Mouse (Mus musculus) hindbrain, embryonic 15.5 days (tissue): ENCODE results near the gene Gm17949. TPM values are rescaled to one million over a fixed set of nuclear protein-coding genes. Genes with fewer than 3 reads are reported as not detected.
A peak's percentile ranks its signal among the peaks of the same experiment; 100 is the strongest.

Source experiments
- ATAC-seq: fragments of 200-750 bp; cut with Nextera tagmentation; 2 replicates; pipeline ENCODE4 v1.8.0; 2017; ENCODE audit warnings: low read depth, moderate number of reproducible peaks, moderate TSS enrichment; ENCODE audit not compliant: low FRiP score
- H3K27ac ChIP-seq: fragments of 300-500 bp; sonication (generic); replicated peaks from 2 replicates; pipeline ENCODE4 v1.5.1; 2015; ENCODE audit warnings: mild to moderate bottlenecking, inconsistent platforms
- H3K27me3 ChIP-seq: fragments of 300-500 bp; sonication (generic); 2 replicates; pipeline ENCODE4 v1.6.1; 2015; ENCODE audit warnings: control low read depth, inconsistent platforms
- H3K36me3 ChIP-seq: fragments of 300-500 bp; sonication (generic); 2 replicates; pipeline ENCODE4 v1.6.1; 2015; ENCODE audit warnings: control low read depth, inconsistent platforms
- H3K4me1 ChIP-seq: fragments of 300-500 bp; sonication (generic); replicated peaks from 2 replicates; pipeline ENCODE4 v1.6.1; 2015; ENCODE audit warnings: control low read depth, inconsistent platforms
- H3K4me2 ChIP-seq: fragments of 300-500 bp; sonication (generic); 2 replicates; pipeline ENCODE4 v1.6.1; 2015; ENCODE audit warnings: moderate library complexity, mild to moderate bottlenecking, inconsistent platforms
- H3K4me3 ChIP-seq: fragments of 300-500 bp; sonication (generic); 2 replicates; pipeline ENCODE4 v1.5.1; 2015; ENCODE audit warnings: mild to moderate bottlenecking, inconsistent platforms
- H3K9ac ChIP-seq: fragments of 300-500 bp; sonication (generic); 2 replicates; pipeline ENCODE4 v1.6.1; 2015; ENCODE audit warnings: inconsistent platforms
- H3K9me3 ChIP-seq: fragments of 300-500 bp; sonication (generic); 2 replicates; pipeline ENCODE4 v1.6.1; 2016; ENCODE audit warnings: control low read depth, inconsistent platforms
- WGBS: fragments of 180-500 bp; shearing (Covaris S2); methylation state at CpG from one replicate; pipeline ENCODE4 v1.1.7; 2015; 5-methylcytosine and 5-hydroxymethylcytosine counted together
- polyA plus RNA-seq: library from polyadenylated mRNA; unstranded; fragments of >200 nt; fragmentation: Nextera tagmentation; extraction: Ambion mirVana; gene quantifications from 2 replicates; pipeline ENCODE4 v1.2.1, GENCODE M21; 2015

The Gm17949 gene
- polyA plus RNA-seq, 1 experiment from 2014 or later, result 0.54 TPM

DNA sequence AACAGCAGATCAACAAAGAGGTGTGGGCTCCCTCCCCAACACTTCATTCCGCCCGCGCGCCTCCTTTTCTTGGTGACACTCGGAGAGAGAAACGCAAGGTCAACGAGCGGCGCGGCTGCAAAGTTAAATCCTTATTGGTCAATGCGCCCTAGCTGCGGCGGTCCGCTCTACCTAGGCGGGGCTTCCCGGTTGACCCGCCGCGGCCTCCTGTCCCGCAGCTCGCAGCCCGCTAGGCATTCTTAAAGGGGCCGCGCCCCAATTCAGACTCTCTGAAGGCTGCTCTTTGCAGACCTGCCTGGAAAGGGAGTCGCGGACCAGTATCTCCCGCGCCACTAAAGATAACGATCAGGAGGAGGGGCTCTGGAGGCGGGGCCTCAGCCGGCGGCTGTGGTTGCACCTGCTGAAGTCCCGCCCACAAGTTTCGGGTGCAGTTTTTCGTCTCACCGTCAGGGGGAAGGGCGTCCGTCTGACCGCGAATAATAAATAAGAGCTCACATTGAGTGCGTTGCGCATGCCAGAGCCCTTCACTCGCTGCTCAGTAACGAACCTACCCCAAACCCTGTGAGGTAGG is 49.0 kb downstream of the Gm17949 start:
- H3K9me3 ChIP-seq, result no peaks in the 10 kb centered on the region
- H3K36me3 ChIP-seq, result peaks cover 4% of the 10 kb centered on the region
- peak overlapping the region; percentile 72 for H3K4me2 ChIP-seq
- peak overlapping the region; percentile 86 for H3K9ac ChIP-seq
- peaks cover 25% of the 10 kb centered on the region for H3K27me3 ChIP-seq
- peak; percentile 92 for ATAC-seq
- peak overlapping the region; percentile 91 for H3K27ac ChIP-seq
- peak overlapping the region; percentile 94 for H3K4me3 ChIP-seq
- under 1% methylated on average over 44 of the region's 44 CpGs for WGBS
- H3K4me1 ChIP-seq, result peaks cover 32% of the 10 kb centered on the region

DNA sequence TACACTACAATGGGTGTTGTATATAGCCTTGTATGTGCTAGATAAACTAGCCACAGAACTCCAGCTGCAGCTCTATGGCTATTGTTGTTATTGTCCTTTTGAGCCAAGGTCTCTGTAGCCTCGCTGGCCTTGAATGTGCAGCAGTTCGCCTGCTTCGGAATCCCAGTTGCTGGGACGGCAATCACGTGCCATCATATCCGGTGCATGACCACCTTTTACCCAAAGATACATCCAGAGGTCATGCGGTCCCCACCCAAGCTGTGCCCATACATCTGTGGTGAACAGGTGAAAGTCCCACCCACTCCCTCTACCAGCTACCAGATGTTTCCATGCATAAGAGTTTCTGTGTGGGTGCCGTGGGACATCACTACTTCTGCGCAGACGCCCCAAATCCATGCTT is 49.8 kb downstream of the Gm17949 start:
- Histone ChIP-seq H3K27ac (no peak overlapping the region), H3K9ac (no peak overlapping the region), H3K36me3 (no peaks in the 10 kb centered on the region; the same call in 1 of the 2 replicates), H3K4me2 (peak overlapping the region; percentile 72), H3K9me3 (no peaks in the 10 kb centered on the region), H3K4me3 (peak overlapping the region; percentile 94), H3K4me1 (peaks cover 32% of the 10 kb centered on the region), H3K27me3 (peaks cover 25% of the 10 kb centered on the region)
- WGBS, result 42% methylated on average over 10 of the region's 10 CpGs
- no peak for ATAC-seq

DNA sequence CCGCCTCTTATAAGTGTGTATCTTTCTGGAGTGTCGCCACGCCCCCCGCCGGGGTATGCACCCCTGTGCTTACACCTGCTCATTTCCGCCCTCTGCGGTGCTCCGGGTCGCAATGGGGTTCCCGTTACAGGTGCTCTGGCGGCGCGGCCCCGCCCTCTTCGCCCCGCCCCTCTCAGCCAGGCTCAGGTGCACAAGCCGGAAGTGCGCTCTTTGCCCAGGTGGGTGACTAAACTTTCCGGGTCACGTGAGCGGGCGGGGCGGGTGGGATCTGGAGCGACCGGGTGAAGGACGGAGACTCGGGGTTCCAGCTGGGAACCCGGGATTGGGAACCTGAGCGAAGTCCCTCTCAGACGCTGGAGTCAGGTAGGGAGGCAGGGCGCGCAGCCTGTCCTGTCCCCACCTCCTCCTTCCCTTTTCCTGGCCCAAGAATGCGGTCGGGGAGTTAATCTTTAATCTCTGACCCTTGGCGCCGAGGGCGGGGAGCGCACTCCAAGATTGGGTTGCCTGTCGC is 50.8 kb downstream of the Gm17949 start:
- 2% methylated on average over 38 of the region's 39 CpGs for WGBS
- Histone ChIP-seq H3K4me3 (peak overlapping the region; percentile 39), H3K9ac (peak overlapping the region; percentile 17; the same call in 1 of the 2 replicates)

DNA sequence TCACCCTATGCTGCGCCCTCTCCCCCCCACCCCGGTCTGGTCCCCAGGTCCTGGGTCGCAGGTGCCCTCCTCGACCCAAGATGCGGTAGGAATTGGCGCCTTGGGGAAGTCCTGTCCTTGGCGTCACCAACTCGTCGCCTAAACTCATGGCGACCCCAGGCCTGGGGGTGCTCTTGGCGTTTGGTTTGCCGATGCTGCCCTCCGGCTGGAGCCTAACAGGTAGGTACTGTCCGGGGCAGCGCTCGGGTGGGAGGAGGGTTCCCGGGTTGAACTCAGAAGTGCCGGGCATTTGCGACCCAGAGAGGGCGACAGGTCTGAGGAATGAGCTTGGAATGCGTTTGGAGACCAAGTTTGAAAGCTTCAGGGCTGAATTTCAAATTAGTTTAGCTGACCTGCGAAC is 51.3 kb downstream of the Gm17949 start:
- peak overlapping the region; percentile 65 for H3K4me2 ChIP-seq
- no peak for ATAC-seq
- H3K9me3 ChIP-seq, result no peaks in the 10 kb centered on the region
- no peak overlapping the region for H3K9ac ChIP-seq
- no peaks in the 10 kb centered on the region for H3K36me3 ChIP-seq
- peaks cover 32% of the 10 kb centered on the region for H3K4me1 ChIP-seq
- H3K27ac ChIP-seq, result no peak overlapping the region
- WGBS, result under 1% methylated on average over 22 of the region's 22 CpGs
- H3K4me3 ChIP-seq, result peak overlapping the region; percentile 39
- peaks cover 25% of the 10 kb centered on the region for H3K27me3 ChIP-seq

More for the DNA sequence above, 50.8 kb downstream of the Gm17949 start:
- Histone ChIP-seq H3K27me3 (peaks cover 25% of the 10 kb centered on the region), H3K36me3 (no peaks in the 10 kb centered on the region), H3K4me2 (peak overlapping the region; percentile 65), H3K9me3 (no peaks in the 10 kb centered on the region), H3K4me1 (peaks cover 32% of the 10 kb centered on the region), H3K27ac (no peak overlapping the region)
- no peak for ATAC-seq

DNA sequence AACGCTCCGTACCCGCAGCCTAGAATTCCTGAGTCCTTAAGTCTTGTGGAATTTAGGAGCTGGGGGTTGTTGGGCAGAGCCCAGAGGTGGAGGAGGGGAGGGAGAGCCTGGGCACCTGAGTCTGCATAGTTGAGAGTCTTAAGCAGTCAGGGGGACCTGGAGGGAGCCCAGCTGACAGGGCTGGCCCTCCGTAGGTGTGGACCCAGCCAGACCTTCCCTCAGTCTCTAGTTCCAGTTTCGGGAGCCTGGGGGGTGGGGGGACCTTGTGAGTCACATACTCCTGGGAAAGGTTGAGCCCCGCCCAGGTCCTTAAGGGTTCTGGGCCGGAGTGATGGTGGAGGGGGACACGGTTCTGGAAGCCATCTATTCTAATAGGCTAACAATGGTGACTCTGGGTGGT is 51.8 kb downstream of the Gm17949 start:
- Histone ChIP-seq H3K27me3 (peaks cover 25% of the 10 kb centered on the region), H3K4me2 (no peak overlapping the region), H3K27ac (no peak overlapping the region), H3K9ac (no peak overlapping the region), H3K9me3 (no peaks in the 10 kb centered on the region), H3K36me3 (no peaks in the 10 kb centered on the region), H3K4me1 (peaks cover 28% of the 10 kb centered on the region), H3K4me3 (no peak overlapping the region)
- ATAC-seq, result no peak
- 12% methylated on average over 8 of the region's 8 CpGs for WGBS

DNA sequence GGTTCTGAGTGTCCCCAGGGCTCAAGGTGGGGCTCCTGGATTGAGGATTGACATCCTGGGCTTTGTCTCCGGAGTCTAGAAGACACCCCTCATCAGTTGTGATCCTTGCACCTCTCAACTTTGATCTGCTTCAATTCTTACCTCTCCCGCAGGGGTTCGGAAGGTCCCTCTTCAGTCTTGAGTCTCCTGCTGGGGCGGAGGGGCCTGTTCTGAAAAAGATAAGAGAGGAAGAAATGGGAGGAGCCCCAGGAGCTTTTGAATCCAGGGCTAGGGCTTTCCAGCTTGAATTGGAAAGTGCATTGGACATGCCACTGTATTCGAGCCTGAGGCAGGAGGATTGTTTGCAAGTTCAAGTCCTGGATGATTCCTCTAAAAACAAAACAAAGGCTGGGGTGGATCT is 55.6 kb downstream of the Gm17949 start:
- Histone ChIP-seq H3K4me3 (no peak overlapping the region), H3K9me3 (no peaks in the 10 kb centered on the region), H3K36me3 (no peaks in the 10 kb centered on the region), H3K4me2 (no peak overlapping the region), H3K9ac (no peak overlapping the region), H3K27ac (no peak overlapping the region), H3K4me1 (peaks cover 8% of the 10 kb centered on the region), H3K27me3 (peaks cover 20% of the 10 kb centered on the region)
- no peak for ATAC-seq
- 63% methylated on average over 5 of the region's 5 CpGs for WGBS

DNA sequence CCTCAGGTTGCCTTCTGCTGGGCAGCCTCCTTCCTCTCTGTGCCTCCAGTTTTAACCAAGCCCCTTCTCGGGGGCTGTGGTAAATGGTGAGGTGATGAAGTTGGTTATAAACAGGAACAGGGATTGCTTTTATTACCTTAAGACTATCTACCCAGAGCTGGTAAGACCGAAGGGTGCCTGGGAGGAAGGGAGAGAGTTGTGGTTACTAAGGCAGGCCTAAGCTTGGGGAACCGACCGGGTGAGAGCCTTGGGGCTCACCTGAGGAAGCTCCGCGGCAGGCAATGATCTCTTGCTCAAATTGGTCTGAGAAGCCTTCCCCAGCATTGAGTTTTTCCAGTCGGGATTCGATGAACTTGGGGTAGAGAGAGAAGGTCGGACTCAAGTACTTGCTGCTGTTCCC is 59.0 kb downstream of the Gm17949 start:
- H3K4me1 ChIP-seq, result no peaks in the 10 kb centered on the region
- peak overlapping the region; percentile 18 for H3K4me3 ChIP-seq
- H3K36me3 ChIP-seq, result no peaks in the 10 kb centered on the region
- H3K4me2 ChIP-seq, result peak overlapping the region; percentile 44
- WGBS, result 12% methylated on average over 9 of the region's 9 CpGs
- ATAC-seq, result 0 out of 2 replicates have a peak, but pooled peaks have one; percentile 25
- H3K9me3 ChIP-seq, result no peaks in the 10 kb centered on the region
- no peak overlapping the region for H3K9ac ChIP-seq
- no peak overlapping the region for H3K27ac ChIP-seq
- H3K27me3 ChIP-seq, result no peaks in the 10 kb centered on the region

DNA sequence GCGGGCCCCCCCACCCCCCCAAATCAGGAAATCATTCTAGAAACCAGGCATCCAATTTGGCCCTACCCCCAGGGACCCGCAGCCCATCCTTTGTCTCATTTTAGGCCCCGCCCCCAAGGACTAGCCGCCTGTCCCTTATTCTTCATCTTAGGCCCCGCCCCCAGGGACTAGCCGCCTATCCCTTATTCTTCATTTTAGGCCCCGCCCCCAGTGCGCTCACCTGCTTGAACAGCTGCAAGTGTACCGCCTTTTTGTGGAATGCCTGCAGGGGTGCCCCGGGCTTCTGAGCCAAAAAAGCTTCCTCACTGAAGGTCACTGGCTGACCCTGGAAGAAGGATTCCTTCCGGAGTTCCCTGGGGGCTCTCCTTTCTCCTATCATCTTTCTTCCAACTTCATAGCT is 59.4 kb downstream of the Gm17949 start:
- Histone ChIP-seq H3K4me1 (no peaks in the 10 kb centered on the region), H3K9me3 (no peaks in the 10 kb centered on the region), H3K4me2 (peak overlapping the region; percentile 44), H3K27me3 (no peaks in the 10 kb centered on the region), H3K9ac (no peak overlapping the region), H3K36me3 (no peaks in the 10 kb centered on the region), H3K27ac (no peak overlapping the region), H3K4me3 (peak overlapping the region; percentile 18)
- ATAC-seq, result peak; percentile 53; the same call in 1 of the 2 replicates
- WGBS, result 3% methylated on average over 11 of the region's 11 CpGs

Other genes with a start within 250 kb of the Gm17949 start
- 89.7 and 96.9 TPM in 2 replicates for gene Dus3l, start 246.7 kb upstream of the Gm17949 start, polyA plus RNA-seq
- 0.54 and 1.0 TPM in 2 replicates for gene Prr22, start 241.2 kb upstream of the Gm17949 start, polyA plus RNA-seq
- 4.8 and 6.7 TPM in 2 replicates for gene Rfx2, start 180.5 kb upstream of the Gm17949 start, polyA plus RNA-seq
- gene Acsbg2, start 137.0 kb upstream of the Gm17949 start, polyA plus RNA-seq, result not detected in 2 replicates
- gene 1700061G19Rik, start 136.0 kb upstream of the Gm17949 start, polyA plus RNA-seq, result 0.43 and 0.61 TPM in 2 replicates
- 89.1 and 93.3 TPM in 2 replicates for gene Mllt1, start 76.1 kb upstream of the Gm17949 start, polyA plus RNA-seq
- not detected in 2 replicates for gene Acer1, start 29.3 kb upstream of the Gm17949 start, polyA plus RNA-seq
- 166 and 168 TPM in 2 replicates for gene Clpp, start 21.2 kb upstream of the Gm17949 start, polyA plus RNA-seq
- 54.7 and 55.8 TPM in 2 replicates for gene Alkbh7, start 14.1 kb upstream of the Gm17949 start, polyA plus RNA-seq
- gene Pspn, start 11.5 kb upstream of the Gm17949 start, polyA plus RNA-seq, result 0.51 and 0.61 TPM in 2 replicates
- 67.3 and 67.5 TPM in 2 replicates for gene Gtf2f1, start 181 bp upstream of the Gm17949 start, polyA plus RNA-seq
- gene Khsrp, start 20.1 kb downstream of the Gm17949 start, polyA plus RNA-seq, result 27.9 and 31.2 TPM in 2 replicates
- gene Slc25a41, start 30.2 kb downstream of the Gm17949 start, polyA plus RNA-seq, result not detected in 2 replicates
- 4.1 and 4.6 TPM in 2 replicates for gene Crb3, start 47.6 kb downstream of the Gm17949 start, polyA plus RNA-seq
- 43.1 and 45.0 TPM in 2 replicates for gene Slc25a23, start 48.4 kb downstream of the Gm17949 start, polyA plus RNA-seq
- 4.3 and 4.4 TPM in 2 replicates for gene Dennd1c, start 67.0 kb downstream of the Gm17949 start, polyA plus RNA-seq
- gene Tubb4a, start 76.3 kb downstream of the Gm17949 start, polyA plus RNA-seq, result 329 and 394 TPM in 2 replicates
- gene Tnfsf9, start 93.9 kb downstream of the Gm17949 start, polyA plus RNA-seq, result 6.6 and 8.7 TPM in 2 replicates
- gene Cd70, start 138.3 kb downstream of the Gm17949 start, polyA plus RNA-seq, result 1.4 and 1.9 TPM in 2 replicates
- 0.08 TPM in 1 of 2 replicates, not detected in the other for gene Tnfsf14, start 182.7 kb downstream of the Gm17949 start, polyA plus RNA-seq
- 1.2 and 1.9 TPM in 2 replicates for gene C3, start 216.7 kb downstream of the Gm17949 start, polyA plus RNA-seq
- 22.3 and 24.0 TPM in 2 replicates for gene Gpr108, start 237.0 kb downstream of the Gm17949 start, polyA plus RNA-seq
- 10.4 and 11.6 TPM in 2 replicates for gene Trip10, start 238.0 kb downstream of the Gm17949 start, polyA plus RNA-seq